Mouse (Mus musculus) gastrocnemius, postnatal 14 days (tissue): ENCODE measurements at regions not wholly inside any gene's neighbourhood (a gene's known extent, or its start where the extent isn't known, plus 50 kb on each side); places are given as distances from the start of the nearest gene placed in this dataset.

Experiments used
- DNase-seq: peaks from one replicate; pipeline ENCODE4 v3.0.0; 2021; ENCODE audit warnings: mixed read lengths
- intact Hi-C: fragments of 180-260 bp; cut with DNase I; formaldehyde crosslinking; loops from one replicate; pipeline ENCODE4 v1.15.1; 2025; ENCODE audit warnings: low total_unique reads

- DNase-seq: no peak
- intact Hi-C loops: no loop called here
These were observed 470.9 kb upstream of the Rgmb start for GRCm38 (mm10) chr17:16301776-16302175.

DNA sequence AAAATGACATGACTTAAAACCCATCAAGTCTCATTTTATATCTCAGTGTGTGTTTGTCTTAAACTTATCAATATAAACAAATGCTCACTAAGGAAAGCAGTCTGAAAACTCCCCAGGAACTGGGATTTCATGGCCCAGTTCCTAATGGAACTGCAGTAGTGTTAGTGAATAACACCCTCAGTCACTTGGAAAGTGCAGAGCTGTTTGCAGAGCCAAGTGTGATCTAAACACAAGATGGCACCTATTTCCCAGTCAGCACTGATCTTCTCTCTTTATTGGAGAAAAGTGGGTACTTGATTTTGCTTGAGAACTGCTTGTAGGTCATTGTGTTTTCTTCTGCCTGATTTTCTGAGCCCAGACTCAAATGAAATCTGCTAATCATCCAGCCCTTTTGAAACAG, 467.7 kb upstream of the Rgmb start:
- no peak for DNase-seq
- intact Hi-C loops: no loop called here
